Mouse (Mus musculus): ENCODE measurements at regions not wholly inside any gene's neighbourhood (a gene's known extent, or its start where the extent isn't known, plus 50 kb on each side); places are given as distances from the start of the nearest gene placed in this dataset.

GRCm38 (mm10) chr8:26887551-26887950 lies 89.6 kb upstream of the Zfp703 start:
- DNase-seq: no peak

DNA sequence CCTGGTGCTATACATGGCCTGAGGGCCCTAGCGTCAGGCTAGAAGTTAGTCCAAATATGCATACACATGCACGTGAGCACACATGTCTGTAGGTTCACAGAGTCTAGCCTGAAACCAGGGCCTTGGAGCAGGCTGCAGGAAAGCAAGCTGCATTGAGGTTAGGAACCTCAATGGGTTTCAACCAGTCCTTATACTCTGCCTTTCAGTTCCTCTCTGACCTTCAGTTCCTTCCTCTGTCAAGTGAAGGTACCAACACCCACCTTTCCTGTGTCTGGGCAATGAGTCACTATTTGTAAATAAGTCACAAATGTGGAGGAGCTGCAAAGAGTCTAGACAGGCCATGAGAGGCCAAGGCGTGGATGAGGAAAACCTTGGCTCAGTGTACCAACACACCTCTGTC lies 89.1 kb upstream of the Zfp703 start:
- no peak for DNase-seq

DNA sequence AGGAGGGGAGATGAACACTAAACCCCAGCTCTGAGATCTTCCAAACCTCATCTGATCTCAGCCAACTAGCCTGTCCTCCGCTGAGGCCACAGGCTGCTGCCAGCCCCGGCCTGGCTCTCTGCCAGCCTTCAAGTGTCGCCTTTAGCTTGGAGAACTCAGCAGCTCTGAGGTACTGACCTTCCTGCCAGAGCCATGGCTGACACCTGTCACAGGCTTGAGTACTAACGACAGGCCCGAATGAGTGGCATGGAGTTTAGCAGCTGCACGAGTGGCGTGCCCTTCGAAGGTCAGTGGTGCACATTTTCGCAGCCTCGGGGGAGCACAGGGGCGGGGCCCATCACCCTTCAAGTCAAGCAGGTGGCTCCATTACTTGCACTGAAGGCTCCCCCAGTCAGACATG lies 85.2 kb upstream of the Zfp703 start:
- DNase-seq: peak; percentile 26 to 45

DNA sequence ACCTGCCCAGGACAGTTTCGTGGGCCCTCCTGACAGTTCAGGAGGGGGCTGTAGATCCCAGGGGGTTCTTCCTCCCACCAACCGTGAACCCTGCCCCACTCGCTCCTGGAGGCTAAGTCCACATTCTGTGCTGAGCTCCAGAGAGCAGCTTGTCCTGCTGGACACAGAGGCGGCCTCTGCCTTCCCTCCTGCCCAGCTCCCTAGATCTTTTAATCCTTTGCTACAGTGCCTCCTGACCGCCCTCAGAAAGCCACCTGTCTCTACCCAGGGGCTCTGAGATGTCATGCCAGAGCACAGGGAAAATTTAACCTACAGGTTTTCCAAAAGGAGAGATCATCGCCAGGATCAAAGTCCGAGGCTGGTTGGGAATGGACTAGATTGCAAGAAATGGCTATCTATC lies 84.7 kb upstream of the Zfp703 start:
- DNase-seq: no peak

DNA sequence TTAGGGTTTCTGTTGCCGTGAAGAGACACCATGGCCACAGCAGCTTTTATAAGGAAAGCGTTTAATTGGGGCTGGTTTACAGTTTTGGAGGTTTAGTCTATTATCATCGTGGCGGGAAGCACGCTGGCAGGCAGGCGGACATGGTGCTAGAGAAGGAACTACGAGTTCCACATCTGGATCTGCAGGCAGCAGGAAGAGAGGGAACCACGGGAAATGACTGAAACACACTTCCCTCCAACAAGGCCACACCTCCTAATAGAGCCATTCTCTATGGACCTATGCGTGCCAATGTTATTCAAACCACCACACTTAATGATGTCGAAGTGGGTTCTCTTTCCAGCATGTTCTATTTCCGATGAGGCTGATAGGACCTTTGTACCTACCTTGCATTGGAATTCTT lies 81.3 kb upstream of the Zfp703 start:
- DNase-seq: no peak

DNA sequence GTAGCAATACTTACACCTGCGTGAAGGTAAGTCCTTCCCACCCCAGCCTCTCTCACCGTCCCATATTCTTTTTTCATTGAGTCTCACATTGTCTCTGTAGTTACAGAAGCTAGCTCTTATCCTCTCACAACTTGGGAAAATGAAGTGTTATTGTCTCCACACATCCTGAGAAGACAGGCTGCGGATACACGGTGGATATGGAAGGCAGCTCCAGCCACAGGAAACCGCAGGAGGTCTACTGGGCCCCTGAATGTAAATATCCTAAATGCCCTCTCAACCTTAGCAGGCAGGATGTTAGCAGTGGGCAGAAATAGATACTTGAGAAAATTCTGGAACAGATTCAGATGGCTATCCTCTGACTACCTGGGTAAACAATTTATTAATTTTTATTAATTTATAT lies 73.8 kb upstream of the Zfp703 start:
- no peak for DNase-seq

GRCm38 (mm10) chr8:26906257-26906656 lies 70.9 kb upstream of the Zfp703 start:
- DNase-seq: peak; percentile 22 to 45

DNA sequence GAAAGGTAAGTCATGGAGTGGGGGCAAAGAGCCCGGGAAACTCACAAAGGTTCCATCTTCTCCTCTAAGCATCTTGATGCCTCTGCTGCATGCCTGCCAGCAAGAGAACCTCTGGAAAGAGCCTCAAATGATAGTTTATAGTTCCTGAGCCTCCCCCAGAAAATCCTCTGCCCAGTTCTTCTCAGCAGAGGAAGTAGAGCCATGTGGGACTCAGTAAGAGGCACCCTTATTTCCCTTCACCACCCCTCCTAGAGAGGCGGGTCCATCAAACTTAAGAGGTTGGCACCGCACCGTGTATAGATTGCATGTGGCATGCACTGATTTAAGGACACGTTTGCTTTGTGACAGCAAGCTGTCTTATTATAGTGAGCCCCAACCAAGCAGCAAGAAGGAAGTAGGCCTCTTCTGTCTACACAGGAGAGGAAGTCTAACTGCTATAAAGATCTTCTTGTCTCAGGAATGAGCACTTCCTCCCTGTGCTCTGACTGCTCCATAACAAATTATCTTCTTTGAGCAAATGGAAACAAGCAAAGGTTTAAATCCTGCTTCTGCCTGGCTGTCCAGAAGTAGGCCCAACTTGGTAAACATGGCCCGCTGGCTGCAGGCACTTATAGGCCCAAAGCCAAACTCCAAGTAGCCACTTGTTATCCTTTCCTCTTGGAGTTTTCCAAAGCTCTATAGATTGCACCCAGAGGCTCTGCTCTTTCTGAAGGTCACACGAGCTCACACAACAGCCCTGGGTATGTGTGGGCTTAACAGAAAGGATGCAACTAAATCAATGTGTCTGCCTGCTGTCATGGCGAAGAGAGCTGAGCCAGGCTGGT lies 69.6 kb upstream of the Zfp703 start:
- no peak for DNase-seq

DNA sequence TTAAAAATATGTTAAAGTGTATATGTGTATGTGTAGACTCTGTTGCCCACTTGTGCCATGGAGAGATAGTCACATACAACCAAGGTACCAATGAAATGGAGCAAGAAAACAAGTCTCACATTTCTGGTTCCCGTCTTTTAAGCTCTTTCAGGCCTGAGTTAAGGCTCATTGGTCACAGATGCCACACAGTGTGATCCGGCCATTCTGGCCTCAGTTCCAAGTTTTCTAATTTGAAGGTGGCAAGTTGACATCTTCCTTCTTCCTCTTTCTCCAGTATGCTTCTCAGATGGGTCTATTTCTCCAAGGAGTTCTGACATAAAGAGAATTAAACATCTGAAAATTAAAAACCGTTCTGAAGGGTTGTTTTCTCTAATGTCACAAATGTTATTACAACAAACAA lies 66.9 kb upstream of the Zfp703 start:
- DNase-seq: no peak

DNA sequence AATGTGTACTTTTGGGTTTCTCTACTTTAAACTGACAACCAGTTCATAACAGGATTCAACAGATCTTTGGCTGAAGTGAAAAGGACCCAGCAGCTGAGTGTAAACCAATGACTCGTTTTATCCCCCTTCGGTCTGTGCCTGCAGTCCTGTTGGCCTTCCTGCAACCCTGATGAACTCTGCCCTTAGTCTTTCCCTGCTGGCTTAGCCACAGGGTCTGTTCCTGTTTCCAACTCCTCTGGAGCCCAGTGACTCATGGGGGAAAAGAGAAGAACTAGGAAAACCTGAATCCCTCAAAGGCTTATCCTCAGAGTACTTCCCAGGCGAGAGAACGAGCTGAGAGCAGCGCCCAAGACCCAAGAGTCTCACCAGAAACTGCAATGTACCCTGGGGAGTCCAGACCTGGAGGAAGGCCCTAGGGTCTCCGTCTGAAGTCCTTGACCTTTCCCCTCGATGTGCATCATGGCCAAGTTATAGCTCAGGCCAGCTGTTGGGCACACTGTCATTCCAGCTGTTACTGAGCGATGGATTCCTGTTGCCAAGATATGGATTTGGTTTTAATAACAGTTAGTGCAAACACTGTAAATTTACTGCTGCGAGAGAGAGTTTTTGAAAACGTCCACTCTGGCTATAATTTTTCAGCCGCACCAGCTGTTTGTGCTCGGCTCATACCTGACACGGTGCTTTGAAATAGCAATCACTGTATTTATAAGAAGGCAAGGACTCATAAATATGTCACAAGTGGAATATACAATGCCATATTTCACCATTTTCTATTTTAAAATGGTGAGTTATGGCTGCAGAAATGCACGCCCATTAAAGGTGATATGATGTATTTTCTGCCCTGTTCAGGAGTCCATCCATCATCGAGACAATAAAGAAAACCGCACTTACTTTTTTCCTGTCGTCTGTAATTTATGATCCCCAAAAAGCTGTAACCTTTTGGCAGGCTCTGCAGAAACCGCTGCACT lies 63.3 kb upstream of the Zfp703 start:
- DNase-seq: peak in 1 of 2 experiments; percentile 18

DNA sequence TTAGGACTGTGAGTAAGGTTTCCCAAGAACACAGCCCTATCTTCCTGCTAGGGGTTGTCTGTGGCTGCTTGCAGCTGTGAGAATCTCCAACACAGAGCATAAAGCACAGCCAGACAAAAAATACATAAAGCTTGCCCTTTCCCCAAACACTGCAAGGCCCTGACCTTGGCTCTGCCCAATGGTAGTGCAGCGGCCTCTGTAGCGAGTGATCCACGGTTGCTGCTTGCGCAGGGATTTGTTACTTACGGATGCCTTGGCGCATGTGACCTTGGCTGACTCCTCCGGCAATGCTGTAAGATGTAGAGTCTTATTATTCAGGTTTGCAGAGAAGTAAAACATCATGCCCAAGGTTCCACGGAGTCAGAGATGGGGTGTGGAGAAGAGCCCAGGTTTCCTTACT lies 61.4 kb upstream of the Zfp703 start:
- no peak for DNase-seq

- no peak for DNase-seq
These were observed 55.5 kb upstream of the Zfp703 start for GRCm38 (mm10) chr8:26921531-26922177.

- DNase-seq: no peak
These were observed 55.0 kb upstream of the Zfp703 start for GRCm38 (mm10) chr8:26922178-26922540.

GRCm38 (mm10) chr8:26923166-26923565 lies 54.0 kb upstream of the Zfp703 start:
- DNase-seq: no peak

Measured in kidney, postnatal 4 days (tissue).